Mouse (Mus musculus) liver, embryonic 15.5 days (tissue): ENCODE results near the gene Btbd11. TPM values are rescaled to one million over a fixed set of nuclear protein-coding genes. Genes with fewer than 3 reads are reported as not detected.
A peak's percentile ranks its signal among the peaks of the same experiment; 100 is the strongest.

Source experiments
- ATAC-seq: fragments of 200-750 bp; cut with Nextera tagmentation; 2 replicates; pipeline ENCODE4 v1.8.0; 2017; ENCODE audit warnings: moderate number of reproducible peaks, mild to moderate bottlenecking, moderate library complexity; ENCODE audit not compliant: insufficient read depth
- H3K27ac ChIP-seq: fragments of 300-500 bp; sonication (generic); replicated peaks from 2 replicates; pipeline ENCODE4 v1.5.1; 2015; ENCODE audit warnings: mild to moderate bottlenecking, inconsistent platforms
- H3K27me3 ChIP-seq: fragments of 300-500 bp; sonication (generic); 2 replicates; pipeline ENCODE4 v1.6.1; 2015; ENCODE audit warnings: mild to moderate bottlenecking, inconsistent platforms
- H3K36me3 ChIP-seq: fragments of 300-500 bp; sonication (generic); replicated peaks from 2 replicates; pipeline ENCODE4 v1.6.1; 2015; ENCODE audit warnings: moderate library complexity, mild to moderate bottlenecking, inconsistent platforms
- H3K4me1 ChIP-seq: fragments of 300-500 bp; sonication (generic); replicated peaks from 2 replicates; pipeline ENCODE4 v1.6.1; 2015; ENCODE audit warnings: inconsistent platforms
- H3K4me2 ChIP-seq: fragments of 300-500 bp; sonication (generic); 2 replicates; pipeline ENCODE4 v1.6.1; 2015; ENCODE audit warnings: moderate library complexity, mild to moderate bottlenecking, inconsistent platforms
- H3K4me3 ChIP-seq: fragments of 300-500 bp; sonication (generic); replicated peaks from 2 replicates; pipeline ENCODE4 v1.5.1; 2015; ENCODE audit warnings: mild to moderate bottlenecking, inconsistent platforms
- H3K9ac ChIP-seq: fragments of 300-500 bp; sonication (generic); 2 replicates; pipeline ENCODE4 v1.6.1; 2015; ENCODE audit warnings: moderate library complexity, mild to moderate bottlenecking, inconsistent platforms
- H3K9me3 ChIP-seq: fragments of 300-500 bp; sonication (generic); replicated peaks from 2 replicates; pipeline ENCODE4 v1.6.1; 2016; ENCODE audit warnings: inconsistent platforms
- WGBS: fragments of 180-500 bp; shearing (Covaris S2); methylation state at CpG from one replicate; pipeline ENCODE4 v1.1.7; 2015; ENCODE audit warnings: mixed read lengths; ENCODE audit not compliant: insufficient replicate concordance; 5-methylcytosine and 5-hydroxymethylcytosine counted together
- polyA plus RNA-seq: library from polyadenylated mRNA; unstranded; fragments of >200 nt; fragmentation: Nextera tagmentation; extraction: Ambion mirVana; gene quantifications from 2 replicates; pipeline ENCODE4 v1.2.1, GENCODE M21; 2015

Btbd11 gene
- polyA plus RNA-seq, 1 experiment from 2014 or later: 0.35 TPM

DNA sequence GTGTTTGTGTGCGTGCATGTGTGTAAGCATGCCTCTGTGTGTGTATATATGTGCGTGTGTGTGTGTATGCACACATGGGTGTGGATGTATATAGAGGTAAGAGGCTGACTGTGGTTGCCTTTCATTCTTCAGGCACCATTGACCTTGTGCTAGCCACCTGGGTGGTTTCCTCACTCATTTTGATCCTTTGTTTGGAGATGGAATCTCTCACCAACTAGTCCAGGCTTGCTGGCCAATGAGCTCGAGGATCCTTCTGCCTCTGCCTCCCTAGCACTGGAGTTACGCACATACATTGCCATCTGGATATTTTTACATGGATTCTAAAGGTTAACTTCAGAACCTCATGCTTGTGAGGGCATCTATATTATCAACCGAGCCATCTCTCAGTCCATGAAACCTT lies 184.8 kb downstream of the Btbd11 start:
- Histone ChIP-seq H3K4me3 (no peak overlapping the region), H3K27me3 (no peaks in the 10 kb centered on the region), H3K9ac (no peak overlapping the region), H3K9me3 (no peaks in the 10 kb centered on the region), H3K4me2 (no peak overlapping the region), H3K27ac (no peak overlapping the region), H3K36me3 (no peaks in the 10 kb centered on the region), H3K4me1 (no peaks in the 10 kb centered on the region)
- no peak for ATAC-seq
- WGBS: 65% methylated on average over 5 of the region's 5 CpGs

DNA sequence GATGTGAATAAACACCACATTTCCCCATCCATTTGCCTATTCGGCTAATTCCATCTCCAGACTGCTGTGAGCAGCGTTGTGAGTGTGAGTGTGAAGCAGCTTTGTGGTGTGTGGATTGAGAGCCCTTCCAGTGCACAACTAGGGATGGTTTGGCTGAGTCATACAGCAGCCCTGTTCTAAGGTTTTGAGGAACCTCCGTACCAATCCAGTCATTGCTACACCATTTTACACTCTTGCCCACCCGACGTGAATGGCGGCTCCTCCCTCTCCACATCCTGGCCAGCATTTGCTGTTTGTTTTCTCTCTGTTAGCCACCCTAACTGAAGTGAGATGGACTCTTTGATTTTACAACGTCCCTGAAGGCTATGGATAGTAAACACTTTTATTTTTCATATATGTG lies 186.0 kb downstream of the Btbd11 start:
- no peaks in the 10 kb centered on the region for H3K9me3 ChIP-seq
- ATAC-seq: no peak

GRCm38 (mm10) chr10:85577891-85578420 lies 191.3 kb downstream of the Btbd11 start:
- Histone ChIP-seq H3K9me3 (no peaks in the 10 kb centered on the region), H3K4me3 (no peak overlapping the region), H3K27me3 (no peaks in the 10 kb centered on the region), H3K4me2 (no peak overlapping the region), H3K4me1 (no peaks in the 10 kb centered on the region), H3K27ac (no peak overlapping the region), H3K36me3 (no peaks in the 10 kb centered on the region), H3K9ac (no peak overlapping the region)
- ATAC-seq: no peak
- 77% methylated on average over 6 of the region's 6 CpGs for WGBS

More for the DNA sequence above, 186.0 kb downstream of the Btbd11 start:
- 46% methylated on average over 7 of the region's 7 CpGs for WGBS
- H3K4me2 ChIP-seq: no peak overlapping the region
- no peaks in the 10 kb centered on the region for H3K36me3 ChIP-seq
- H3K27ac ChIP-seq: no peak overlapping the region
- no peaks in the 10 kb centered on the region for H3K27me3 ChIP-seq
- H3K9ac ChIP-seq: no peak overlapping the region
- H3K4me1 ChIP-seq: no peaks in the 10 kb centered on the region
- no peak overlapping the region for H3K4me3 ChIP-seq

DNA sequence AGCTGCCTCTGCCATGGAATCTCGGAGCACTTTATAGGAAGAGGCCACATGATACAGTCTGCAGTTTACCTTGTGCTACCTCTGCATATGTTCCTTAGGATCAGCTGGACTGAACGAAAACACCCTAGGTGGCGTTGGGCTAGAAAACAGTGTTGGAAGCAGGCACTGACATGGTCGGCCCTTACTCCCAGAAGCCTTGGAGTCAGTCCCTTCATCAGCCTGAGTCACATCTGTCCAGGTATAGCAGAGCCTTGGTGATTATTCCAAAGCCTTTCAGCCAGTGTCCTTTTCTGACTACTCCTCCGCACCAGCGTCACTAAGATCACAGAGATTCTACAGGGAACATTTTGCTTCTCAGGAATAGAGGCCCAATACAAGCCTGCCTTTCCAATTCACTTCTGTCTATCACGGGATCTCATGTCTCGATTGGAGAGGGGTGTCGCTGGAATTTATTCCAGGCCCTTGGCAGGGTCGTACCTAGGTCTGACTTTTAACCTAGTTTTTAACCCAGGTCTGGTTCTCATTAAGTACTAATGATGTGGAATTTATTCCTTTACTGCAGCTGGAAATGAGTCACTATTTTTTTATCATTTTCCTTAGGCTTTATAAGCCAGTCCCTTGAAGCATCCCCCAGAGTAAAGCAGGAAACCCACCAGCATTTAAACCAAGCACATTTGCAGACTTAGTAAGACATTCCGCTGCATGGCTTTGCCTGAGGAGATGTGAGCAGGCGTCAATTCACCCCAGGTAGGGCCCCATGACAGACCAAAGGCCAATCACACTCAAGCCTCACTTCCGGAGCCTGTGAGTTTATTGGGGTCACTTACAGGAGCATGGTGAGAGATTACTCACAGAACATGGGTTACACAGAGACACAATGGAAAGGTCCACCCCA lies 192.2 kb downstream of the Btbd11 start:
- no peak for ATAC-seq
- no peaks in the 10 kb centered on the region for H3K9me3 ChIP-seq
- no peak overlapping the region for H3K27ac ChIP-seq
- no peaks in the 10 kb centered on the region for H3K4me1 ChIP-seq
- H3K9ac ChIP-seq: no peak overlapping the region
- H3K36me3 ChIP-seq: no peaks in the 10 kb centered on the region
- H3K4me2 ChIP-seq: no peak overlapping the region
- no peak overlapping the region for H3K4me3 ChIP-seq
- 69% methylated on average over 13 of the region's 13 CpGs for WGBS
- no peaks in the 10 kb centered on the region for H3K27me3 ChIP-seq

DNA sequence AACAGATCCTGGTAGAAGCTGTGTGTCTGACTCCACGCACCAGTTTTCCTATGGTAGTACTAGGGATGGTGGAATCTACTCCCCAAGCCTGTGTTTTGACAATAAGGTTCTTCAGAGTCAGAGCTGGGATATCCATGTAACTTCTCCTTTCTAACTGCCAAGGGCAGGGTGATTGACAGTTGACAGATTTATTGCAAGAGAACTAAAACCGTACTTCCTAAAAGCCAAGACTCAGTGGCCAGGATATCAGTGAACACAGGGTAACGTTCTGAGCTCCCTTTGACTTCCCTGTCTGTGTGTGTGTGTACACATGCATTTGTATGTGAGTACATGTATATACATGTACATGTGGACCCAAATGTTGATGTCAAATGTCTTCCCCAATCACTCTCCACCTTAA lies 201.1 kb downstream of the Btbd11 start:
- Histone ChIP-seq H3K4me3 (no peak overlapping the region), H3K9me3 (no peaks in the 10 kb centered on the region), H3K9ac (no peak overlapping the region), H3K4me1 (no peaks in the 10 kb centered on the region), H3K27me3 (no peaks in the 10 kb centered on the region), H3K36me3 (no peaks in the 10 kb centered on the region), H3K4me2 (no peak overlapping the region), H3K27ac (no peak overlapping the region)
- no peak for ATAC-seq
- 22% methylated on average over 3 of the region's 3 CpGs for WGBS

DNA sequence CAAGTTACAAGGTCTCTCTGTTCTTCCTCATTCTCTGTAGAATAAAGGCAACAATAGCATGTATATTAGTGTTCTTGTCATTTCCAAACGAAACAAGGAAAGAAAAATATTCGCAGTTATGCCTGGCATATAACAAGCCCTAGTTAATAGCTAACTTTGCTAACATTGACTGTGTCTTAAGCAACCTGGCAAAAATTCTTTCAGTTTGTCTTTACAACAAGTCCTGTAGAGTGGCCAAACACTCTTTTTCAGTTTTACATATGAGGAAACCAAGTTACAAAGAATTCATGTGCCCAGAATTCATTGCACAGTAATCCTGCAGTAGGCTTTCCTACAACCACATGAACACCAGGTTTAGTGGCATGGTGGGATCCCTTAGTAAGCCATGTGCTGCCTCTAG lies 203.4 kb downstream of the Btbd11 start:
- H3K27ac ChIP-seq: no peak overlapping the region
- H3K4me2 ChIP-seq: no peak overlapping the region
- H3K9me3 ChIP-seq: no peaks in the 10 kb centered on the region
- no peaks in the 10 kb centered on the region for H3K4me1 ChIP-seq
- WGBS: 62% methylated on average over 2 of the region's 2 CpGs
- H3K4me3 ChIP-seq: no peak overlapping the region
- H3K36me3 ChIP-seq: no peaks in the 10 kb centered on the region
- H3K9ac ChIP-seq: no peak overlapping the region
- H3K27me3 ChIP-seq: no peaks in the 10 kb centered on the region
- no peak for ATAC-seq

DNA sequence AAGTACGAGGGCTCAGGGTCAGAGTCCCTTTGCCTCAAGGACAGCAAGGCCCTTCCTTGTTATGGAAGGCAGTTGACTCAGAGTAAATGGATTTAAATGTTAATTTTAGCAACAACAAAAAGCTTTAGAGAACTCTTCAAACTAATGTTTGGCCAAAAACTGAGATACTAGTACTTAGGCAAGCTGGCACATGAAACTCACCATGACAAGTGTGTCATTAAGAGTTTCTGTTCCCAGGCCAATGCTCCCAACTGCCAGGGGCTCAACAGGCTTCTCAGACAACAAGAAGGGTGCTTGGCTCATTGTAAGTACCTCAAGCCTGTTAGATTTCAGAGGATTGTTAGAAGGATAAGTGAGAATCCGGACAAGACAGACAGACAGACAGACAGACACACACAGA lies 204.7 kb downstream of the Btbd11 start:
- Histone ChIP-seq H3K27ac (no peak overlapping the region), H3K36me3 (no peaks in the 10 kb centered on the region), H3K9ac (no peak overlapping the region), H3K4me2 (no peak overlapping the region), H3K27me3 (no peaks in the 10 kb centered on the region), H3K4me3 (no peak overlapping the region), H3K9me3 (no peaks in the 10 kb centered on the region), H3K4me1 (no peaks in the 10 kb centered on the region)
- no peak for ATAC-seq
- WGBS: 67% methylated on average over 2 of the region's 2 CpGs

DNA sequence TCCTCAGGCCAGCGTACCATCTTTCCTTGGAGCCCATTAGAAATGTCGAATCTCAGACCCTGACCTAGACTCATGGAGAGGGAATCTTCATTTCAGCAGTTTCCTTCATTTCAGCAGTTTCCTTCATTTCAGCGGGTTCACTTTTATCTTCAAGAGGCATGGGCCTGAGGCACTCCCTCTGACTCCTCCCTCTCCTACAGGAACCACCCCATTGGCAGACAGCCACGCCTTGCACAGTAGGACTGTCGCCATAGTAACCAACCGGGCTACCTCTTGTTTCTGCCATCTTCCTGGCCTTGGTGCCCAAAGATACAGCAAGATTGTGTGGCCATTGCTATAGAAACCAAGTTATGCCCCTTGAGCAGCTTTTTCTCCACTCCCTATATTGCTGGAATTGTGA lies 205.4 kb downstream of the Btbd11 start:
- Histone ChIP-seq H3K4me2 (no peak overlapping the region), H3K9me3 (no peaks in the 10 kb centered on the region), H3K27me3 (no peaks in the 10 kb centered on the region), H3K27ac (no peak overlapping the region), H3K4me1 (no peaks in the 10 kb centered on the region), H3K36me3 (no peaks in the 10 kb centered on the region), H3K9ac (no peak overlapping the region), H3K4me3 (no peak overlapping the region)
- no peak for ATAC-seq
- WGBS: 36% methylated on average over 6 of the region's 6 CpGs

GRCm38 (mm10) chr10:85596301-85596700 lies 209.7 kb downstream of the Btbd11 start:
- H3K27ac ChIP-seq: no peak overlapping the region
- H3K27me3 ChIP-seq: peaks cover 21% of the 10 kb centered on the region
- no peaks in the 10 kb centered on the region for H3K4me1 ChIP-seq
- H3K9me3 ChIP-seq: no peaks in the 10 kb centered on the region
- ATAC-seq: no peak
- H3K4me3 ChIP-seq: no peak overlapping the region
- WGBS: 62% methylated on average over 5 of the region's 5 CpGs
- no peak overlapping the region for H3K9ac ChIP-seq
- H3K4me2 ChIP-seq: no peak overlapping the region
- H3K36me3 ChIP-seq: no peaks in the 10 kb centered on the region

GRCm38 (mm10) chr10:85598093-85598599 lies 211.5 kb downstream of the Btbd11 start:
- ATAC-seq: no peak
- no peak overlapping the region for H3K4me3 ChIP-seq
- peaks cover 21% of the 10 kb centered on the region for H3K27me3 ChIP-seq
- H3K27ac ChIP-seq: no peak overlapping the region
- 35% methylated on average over 9 of the region's 9 CpGs for WGBS
- H3K4me1 ChIP-seq: no peaks in the 10 kb centered on the region
- no peaks in the 10 kb centered on the region for H3K36me3 ChIP-seq
- H3K4me2 ChIP-seq: peak overlapping the region; percentile 57
- H3K9me3 ChIP-seq: no peaks in the 10 kb centered on the region
- no peak overlapping the region for H3K9ac ChIP-seq

GRCm38 (mm10) chr10:85598603-85599542 lies 212.3 kb downstream of the Btbd11 start:
- Histone ChIP-seq H3K27me3 (peaks cover 21% of the 10 kb centered on the region), H3K4me2 (peak overlapping the region; percentile 57), H3K4me3 (0 out of 2 replicates have a peak overlapping the region, but pooled peaks have one; percentile 10), H3K36me3 (no peaks in the 10 kb centered on the region), H3K9ac (no peak overlapping the region), H3K4me1 (no peaks in the 10 kb centered on the region), H3K9me3 (no peaks in the 10 kb centered on the region), H3K27ac (no peak overlapping the region)
- 1% methylated on average over 41 of the region's 41 CpGs for WGBS
- ATAC-seq: no peak
